Mouse (Mus musculus) lung, adult 2 months (tissue): ENCODE measurements around the gene Jag2. TPM values are rescaled to one million over a fixed set of nuclear protein-coding genes. Genes with fewer than 3 reads are reported as not detected.

Experiments
- DNase-seq: peaks from one replicate; pipeline ENCODE4 v3.0.0; 2022
- H3K4me1 ChIP-seq: fragments of 200-500 bp; 2 replicates; pipeline ENCODE4 v1.6.1; 2011; ENCODE audit warnings: low read length; ENCODE audit not compliant: control insufficient read depth, insufficient read depth
- H3K4me3 ChIP-seq: fragments of 200-500 bp; replicated peaks from 2 replicates; pipeline ENCODE3; 2011; ENCODE audit warnings: low read depth, mild to moderate bottlenecking, control low read depth, low read length; ENCODE audit errors: extremely low read depth
- CTCF ChIP-seq: fragments of 200-500 bp; IDR thresholded peaks from 2 replicates; pipeline ENCODE4 v1.5.1; 2011; ENCODE audit warnings: mild to moderate bottlenecking, low read length, control low read depth; ENCODE audit not compliant: insufficient read depth
- POLR2A ChIP-seq: fragments of 200-500 bp; IDR thresholded peaks from 2 replicates; pipeline ENCODE4 v1.6.1; 2011; ENCODE audit warnings: low read depth, mild to moderate bottlenecking, control low read depth, low read length, borderline replicate concordance; ENCODE audit errors: extremely low read depth
- WGBS: fragments of 180-500 bp; shearing (Covaris S2); methylation state at CpG from one replicate; pipeline ENCODE4 v1.1.7; 2018; 5-methylcytosine and 5-hydroxymethylcytosine counted together
- polyA plus RNA-seq: library from polyadenylated mRNA; depleted of rRNA; stranded (reverse); fragments of >200 nt; gene quantifications from 2 replicates; pipeline ENCODE4 v1.2.3, GENCODE M21; 2012

Gene Jag2
- polyA plus RNA-seq, 1 experiment: 62.8 TPM

- Histone ChIP-seq H3K4me3 (peak overlapping the region; percentile 33), H3K4me1 (peaks cover 7% of the 10 kb centered on the region; the same call in 1 of the 2 replicates)
- peak; percentile 29 for DNase-seq
- TF ChIP-seq POLR2A (peak; percentile 85; the same call in 1 of the 2 replicates), CTCF (no peak)
- WGBS: 25% methylated on average over 4 of the region's 4 CpGs
These were observed 34.6 kb downstream of the Jag2 start for GRCm38 (mm10) chr12:112894969-112895368.

DNA sequence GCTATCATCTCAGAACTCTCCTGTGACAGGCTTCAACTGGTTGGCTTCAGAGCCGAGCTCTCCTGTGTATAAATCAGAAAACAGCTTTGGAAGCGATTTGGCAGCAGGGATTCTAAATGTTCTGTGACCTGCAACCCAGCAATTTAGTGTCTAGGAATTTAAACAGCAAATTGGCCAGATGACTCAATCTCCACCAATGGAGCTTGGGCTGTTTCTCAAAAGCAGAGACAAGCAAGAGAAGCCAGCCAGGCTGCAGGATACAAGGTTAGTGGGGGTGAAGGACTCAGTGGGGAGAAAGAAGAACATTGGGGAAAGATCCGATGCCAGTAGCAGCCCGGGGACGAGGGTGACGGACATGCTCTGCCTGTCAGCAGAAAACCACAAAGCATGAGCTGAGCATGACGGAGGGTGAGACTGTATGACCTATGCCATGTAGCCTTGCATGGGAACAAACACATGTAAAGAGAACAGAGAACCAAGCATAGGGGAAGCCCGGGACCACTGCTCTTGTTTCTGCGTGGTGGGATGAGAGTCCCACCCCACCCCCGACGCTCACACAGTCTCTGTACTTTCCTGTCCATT lies 35.2 kb downstream of the Jag2 start:
- no peak overlapping the region for H3K4me3 ChIP-seq
- no peak for DNase-seq
- 33% methylated on average over 11 of the region's 11 CpGs for WGBS
- TF ChIP-seq POLR2A (no peak), CTCF (no peak)
- peaks cover 7% of the 10 kb centered on the region; the same call in 1 of the 2 replicates for H3K4me1 ChIP-seq

GRCm38 (mm10) chr12:112885465-112885864 lies 44.1 kb downstream of the Jag2 start:
- Histone ChIP-seq H3K4me3 (no peak overlapping the region), H3K4me1 (no peaks in the 10 kb centered on the region)
- TF ChIP-seq CTCF (no peak), POLR2A (no peak)
- DNase-seq: no peak
- 65% methylated on average over 7 of the region's 7 CpGs for WGBS

DNA sequence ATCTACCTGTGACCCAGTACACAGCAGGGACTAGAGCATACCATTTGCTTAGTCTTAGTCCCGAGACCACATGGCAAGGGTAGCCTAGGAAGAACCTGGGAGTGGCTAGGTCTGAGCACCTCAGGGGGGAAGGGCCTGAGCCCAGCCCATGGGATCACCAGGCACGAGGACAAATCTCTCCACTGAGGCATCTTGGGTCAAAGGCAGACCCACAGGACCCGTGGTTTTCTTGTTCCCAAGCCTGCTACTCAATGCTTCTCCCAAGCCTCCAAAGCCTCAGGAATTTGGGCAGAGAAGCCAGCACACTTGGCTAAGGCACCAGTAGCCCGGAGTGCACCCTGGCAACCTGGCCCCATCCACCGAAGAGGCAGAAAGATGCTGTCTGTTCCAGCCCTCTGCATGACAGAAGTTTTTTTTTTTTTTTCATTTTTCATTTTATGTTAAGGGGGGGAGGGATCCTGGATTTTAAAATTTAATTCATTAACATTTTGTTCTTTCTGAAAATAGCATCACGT lies 48.2 kb downstream of the Jag2 start:
- DNase-seq: no peak
- TF ChIP-seq CTCF (no peak), POLR2A (no peak)
- WGBS: 70% methylated on average over 6 of the region's 6 CpGs
- Histone ChIP-seq H3K4me3 (no peak overlapping the region), H3K4me1 (peaks cover 18% of the 10 kb centered on the region)

- no peak for TF ChIP-seq POLR2A
- no peak for TF ChIP-seq CTCF
- DNase-seq: no peak
- 73% methylated on average over 4 of the region's 4 CpGs for WGBS
- H3K4me3 ChIP-seq: no peak overlapping the region
- H3K4me1 ChIP-seq: peaks cover 22% of the 10 kb centered on the region
These were observed 48.9 kb downstream of the Jag2 start for GRCm38 (mm10) chr12:112880661-112881060.

DNA sequence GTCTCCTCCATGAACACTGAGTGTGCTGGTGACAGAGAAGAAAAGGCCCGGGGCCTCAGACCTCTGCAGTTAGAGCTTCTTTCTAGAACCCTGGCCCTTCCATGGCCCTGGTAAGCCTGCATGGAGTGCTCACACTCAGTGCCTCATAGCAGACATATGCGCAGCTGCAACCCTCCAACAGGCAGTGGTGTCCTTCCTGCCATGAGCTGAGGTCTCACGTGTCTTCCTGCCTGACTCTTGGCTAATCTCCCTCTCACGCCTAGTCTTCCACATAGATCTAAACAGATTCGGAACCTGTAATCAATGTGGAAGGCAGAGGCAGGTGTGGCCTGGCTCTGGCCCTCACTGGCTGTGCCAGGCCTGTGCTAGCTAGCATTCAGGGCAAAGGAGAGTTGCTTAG lies 49.8 kb downstream of the Jag2 start:
- TF ChIP-seq POLR2A: no peak
- TF ChIP-seq CTCF: no peak
- Histone ChIP-seq H3K4me3 (no peak overlapping the region), H3K4me1 (peaks cover 22% of the 10 kb centered on the region)
- WGBS: 52% methylated on average over 5 of the region's 5 CpGs
- no peak for DNase-seq

DNA sequence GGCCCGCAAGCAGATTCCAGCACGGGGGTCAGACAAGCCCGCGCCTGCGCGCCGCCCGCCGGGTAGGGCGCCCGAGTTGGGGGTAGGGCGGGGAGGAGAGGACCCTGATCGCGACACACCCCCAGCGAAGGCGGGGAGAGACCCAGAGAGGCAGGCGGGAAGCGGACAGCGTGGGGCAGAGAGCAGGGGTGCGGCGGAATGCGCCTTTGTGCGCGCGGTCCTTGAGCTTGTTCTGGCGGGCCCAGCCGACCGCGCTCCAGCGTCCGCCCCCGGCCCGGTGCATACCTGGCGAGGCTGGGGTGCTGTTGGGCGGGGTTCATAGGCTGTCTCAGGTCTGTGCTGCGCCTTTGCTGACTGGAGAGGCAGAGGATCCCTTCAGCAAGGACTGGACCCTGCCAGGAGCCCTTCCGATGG lies 52.0 kb downstream of the Jag2 start:
- 10% methylated on average over 34 of the region's 37 CpGs for WGBS
- peaks cover 22% of the 10 kb centered on the region for H3K4me1 ChIP-seq
- TF ChIP-seq POLR2A (no peak), CTCF (no peak)
- H3K4me3 ChIP-seq: no peak overlapping the region
- DNase-seq: no peak

DNA sequence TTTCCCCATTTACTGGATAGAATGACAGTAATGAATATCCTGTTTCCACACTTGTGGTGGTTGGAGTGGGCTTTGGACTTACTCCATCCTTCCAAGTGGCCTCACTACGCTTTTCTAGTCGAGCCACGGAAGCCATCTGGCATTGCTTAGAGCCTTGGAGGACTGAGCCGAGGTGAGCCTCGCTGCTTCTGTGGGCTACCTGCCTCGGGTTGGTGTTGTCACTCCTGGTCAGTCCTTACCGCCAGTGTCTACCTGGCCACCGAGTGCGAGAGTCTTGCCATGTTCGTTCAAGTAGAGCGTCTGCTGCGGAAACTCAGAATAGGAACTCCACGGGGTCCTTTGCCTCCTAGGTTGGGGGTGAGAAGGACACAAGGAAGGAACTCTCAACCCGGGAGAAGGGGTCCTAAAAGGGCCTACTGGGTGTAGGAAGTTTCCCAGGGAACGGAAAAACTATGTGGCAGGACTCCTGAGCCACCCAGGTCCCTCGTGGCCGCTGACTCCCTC lies 52.5 kb downstream of the Jag2 start:
- no peak overlapping the region for H3K4me3 ChIP-seq
- no peak for DNase-seq
- WGBS: 21% methylated on average over 17 of the region's 17 CpGs
- TF ChIP-seq CTCF (no peak), POLR2A (no peak)
- H3K4me1 ChIP-seq: peaks cover 22% of the 10 kb centered on the region

DNA sequence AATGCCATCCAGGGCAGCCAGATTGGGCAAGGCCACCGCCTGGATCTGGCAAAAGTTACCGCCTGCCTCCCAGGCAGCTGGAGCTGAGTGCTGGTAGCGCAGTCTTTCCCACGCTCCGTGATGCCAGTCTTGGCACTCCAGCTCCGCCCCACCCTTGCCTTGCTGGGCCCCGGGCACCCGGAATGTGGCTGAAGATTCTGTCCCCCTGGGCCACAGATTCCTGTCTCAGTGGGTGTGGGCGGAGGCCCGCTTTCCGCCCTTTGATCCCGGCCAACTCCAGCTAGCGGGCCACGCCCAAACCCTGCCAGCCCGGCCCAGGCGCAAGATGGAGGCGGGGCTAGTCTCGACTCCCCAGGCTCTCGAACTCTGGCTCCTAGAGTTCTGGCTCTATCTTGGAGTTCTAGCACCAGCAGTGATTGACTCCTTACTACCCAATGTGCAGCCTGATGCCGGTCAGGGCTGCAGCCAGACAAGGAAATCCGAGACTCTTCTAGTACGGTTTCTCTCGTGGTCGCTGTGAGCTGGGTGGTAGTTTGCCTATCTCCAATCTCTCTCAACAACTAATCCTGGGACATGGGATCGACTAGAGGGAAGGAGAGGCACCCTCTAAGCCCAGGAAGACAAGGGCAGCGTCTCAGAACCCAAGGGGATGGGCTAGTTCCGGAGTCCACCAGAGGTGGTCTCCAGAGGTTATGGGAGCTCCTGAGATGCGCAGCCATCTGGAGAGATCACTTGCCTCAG lies 53.1 kb downstream of the Jag2 start:
- H3K4me1 ChIP-seq: peaks cover 22% of the 10 kb centered on the region
- no peak for TF ChIP-seq CTCF
- TF ChIP-seq POLR2A: peak; percentile 33; the same call in 1 of the 2 replicates
- 9% methylated on average over 28 of the region's 28 CpGs for WGBS
- DNase-seq: peak; percentile 73
- H3K4me3 ChIP-seq: peak overlapping the region; percentile 21

- H3K4me3 ChIP-seq: no peak overlapping the region
- DNase-seq: peak; percentile 86
- TF ChIP-seq POLR2A: no peak
- peak; percentile 76 for TF ChIP-seq CTCF
- peaks cover 22% of the 10 kb centered on the region for H3K4me1 ChIP-seq
- 27% methylated on average over 16 of the region's 16 CpGs for WGBS
These were observed 54.2 kb downstream of the Jag2 start for GRCm38 (mm10) chr12:112875225-112876013.
